11 mouse cellular contexts compared by ENCODE assay signal in genomic region chr4:53062301-53063008, GRCm38 (mm10).
"Had no signal": no experiment of that assay in that cellular context is flagged by ENCODE, and none has a peak within 500 bp of the region (broad histone marks: within the 10 kb centered on the region; RNA-seq: fewer than 3 reads in every experiment).

No protein-coding gene starts in this region.

- H3K4me2 ChIP-seq: limb, embryonic 15.5 days; liver, embryonic 12.5 days; lung, embryonic 15.5 days; midbrain, embryonic 12.5 days; neural tube, embryonic 15.5 days had no signal

- H3K9ac ChIP-seq: limb, embryonic 15.5 days; liver, embryonic 12.5 days; lung, embryonic 15.5 days; midbrain, embryonic 12.5 days; neural tube, embryonic 15.5 days had no signal

- H3K27ac ChIP-seq: kidney, postnatal 0 days; limb, embryonic 15.5 days; liver, embryonic 12.5 days; lung, embryonic 15.5 days; midbrain, embryonic 12.5 days; neural tube, embryonic 15.5 days; stomach, postnatal 0 days had no signal

- DNase-seq: kidney, postnatal 36 days; lung, postnatal 14 days; thymus, postnatal 4 days had no signal

- H3K9me3 ChIP-seq: limb, embryonic 15.5 days; liver, embryonic 12.5 days; lung, embryonic 15.5 days; midbrain, embryonic 12.5 days; neural tube, embryonic 15.5 days had no signal

- H3K27me3 ChIP-seq: limb, embryonic 15.5 days; liver, embryonic 12.5 days; lung, embryonic 15.5 days; midbrain, embryonic 12.5 days; neural tube, embryonic 15.5 days had no signal

- H3K4me3 ChIP-seq: limb, embryonic 15.5 days; liver, embryonic 12.5 days; lung, embryonic 15.5 days; midbrain, embryonic 12.5 days; myocyte; neural tube, embryonic 15.5 days had no signal

- H3K4me1 ChIP-seq: limb, embryonic 15.5 days; liver, embryonic 12.5 days; lung, embryonic 15.5 days; midbrain, embryonic 12.5 days; neural tube, embryonic 15.5 days had no signal

- ATAC-seq: liver, embryonic 12.5 days had no signal
